Mouse (Mus musculus): ENCODE results near the gene Ptpra. TPM values are rescaled to one million over a fixed set of nuclear protein-coding genes. Genes with fewer than 3 reads are reported as not detected.
"Not testable (repeated sequence)": the region's sequence is repeated elsewhere in the genome, so short reads cannot be mapped to it uniquely, and the experiment has no call there.

The Ptpra gene
- polyA plus RNA-seq, 1 experiment = 1.2 TPM

- no peaks in the 10 kb centered on the region for H3K27me3 ChIP-seq (ENCODE audit: control insufficient read depth)
- peaks cover 27% of the 10 kb centered on the region for H3K4me1 ChIP-seq (ENCODE audit: control insufficient read depth)
- H3K9me3 ChIP-seq (ENCODE audit: control insufficient read depth, low read length) = peaks cover 8% of the 10 kb centered on the region
- no peak for TF ChIP-seq GATA1 (IDR thresholded peaks at IDR 0.05; ENCODE audit: low read length)
- no peak overlapping the region for H3K4me3 ChIP-seq (replicated peaks)
- peaks cover 6% of the 10 kb centered on the region for H3K36me3 ChIP-seq (ENCODE audit: control insufficient read depth)
Measured at GRCm38 (mm10) chr2:130491587-130491986, 41.5 kb downstream of the Ptpra start.

DNA sequence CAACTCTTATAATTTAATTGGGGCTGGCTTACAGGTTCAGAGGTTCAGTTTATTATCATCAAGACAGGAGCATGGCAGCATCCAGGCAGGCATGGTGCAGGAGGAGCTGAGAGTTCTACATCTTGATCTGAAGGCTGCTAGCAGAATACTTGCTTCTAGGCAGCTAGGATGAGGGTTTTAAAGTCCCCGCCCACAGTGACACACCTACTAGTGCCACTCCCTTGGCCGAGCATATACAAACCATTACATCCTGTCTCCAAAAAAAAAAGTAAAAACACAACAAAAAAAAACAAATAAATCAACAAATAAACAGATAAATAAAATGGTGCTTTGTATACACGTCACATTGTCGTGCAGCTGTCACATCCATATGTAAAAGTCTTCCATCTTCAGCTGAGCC is 45.0 kb downstream of the Ptpra start:
- H3K4me1 ChIP-seq (ENCODE audit: control insufficient read depth) = peaks cover 24% of the 10 kb centered on the region
- not testable (repeated sequence) for H3K36me3 ChIP-seq (ENCODE audit: control insufficient read depth); H3K4me3 ChIP-seq (replicated peaks); H3K9me3 ChIP-seq (ENCODE audit: control insufficient read depth, low read length); H3K27me3 ChIP-seq (ENCODE audit: control insufficient read depth)

- H3K4me3 ChIP-seq (replicated peaks) = no peak overlapping the region
- 0 out of 2 replicates have a peak, but pooled peaks cover 4% of the 10 kb centered on the region for H3K9me3 ChIP-seq (ENCODE audit: control insufficient read depth, low read length)
- H3K27me3 ChIP-seq (ENCODE audit: control insufficient read depth) = no peaks in the 10 kb centered on the region
- TF ChIP-seq GATA1 (IDR thresholded peaks at IDR 0.05; ENCODE audit: low read length) (no peak), TAL1 (IDR thresholded peaks at IDR 0.05; ENCODE audit: low read length) (no peak)
- H3K4me1 ChIP-seq (ENCODE audit: control insufficient read depth) = peaks cover 23% of the 10 kb centered on the region
- peaks cover 6% of the 10 kb centered on the region for H3K36me3 ChIP-seq (ENCODE audit: control insufficient read depth)
Measured at GRCm38 (mm10) chr2:130496037-130496436, 46.0 kb downstream of the Ptpra start.

DNA sequence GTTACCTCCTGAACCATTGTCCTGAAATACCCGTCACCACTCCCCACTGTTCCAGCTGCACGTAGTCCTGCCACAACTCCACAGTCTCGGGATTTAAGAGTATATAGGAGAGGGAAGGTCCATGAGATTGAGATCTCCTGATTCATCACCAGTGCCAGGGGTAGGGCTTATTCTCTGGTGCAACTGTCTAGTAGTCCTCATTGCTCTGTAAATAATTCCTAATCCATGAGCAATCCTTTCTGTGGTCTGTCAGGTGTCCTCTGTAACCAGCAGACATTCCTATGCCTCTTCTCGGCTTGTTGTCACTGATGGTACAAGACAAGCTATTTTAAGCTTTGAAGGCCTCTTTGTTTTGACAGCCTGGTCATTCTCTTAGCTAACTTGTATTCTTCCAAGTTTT is 46.9 kb downstream of the Ptpra start:
- TF ChIP-seq TAL1 (IDR thresholded peaks at IDR 0.05; ENCODE audit: low read length) (no peak), GATA1 (IDR thresholded peaks at IDR 0.05; ENCODE audit: low read length) (no peak)
- peaks cover 6% of the 10 kb centered on the region for H3K36me3 ChIP-seq (ENCODE audit: control insufficient read depth)
- no peaks in the 10 kb centered on the region for H3K27me3 ChIP-seq (ENCODE audit: control insufficient read depth)
- peaks cover 21% of the 10 kb centered on the region for H3K4me1 ChIP-seq (ENCODE audit: control insufficient read depth)
- H3K9me3 ChIP-seq (ENCODE audit: control insufficient read depth, low read length) = 0 out of 2 replicates have a peak, but pooled peaks cover 4% of the 10 kb centered on the region
- no peak overlapping the region for H3K4me3 ChIP-seq (replicated peaks)

- TF ChIP-seq TAL1 (IDR thresholded peaks at IDR 0.05; ENCODE audit: low read length) (no peak), GATA1 (IDR thresholded peaks at IDR 0.05; ENCODE audit: low read length) (no peak)
- H3K9me3 ChIP-seq (ENCODE audit: control insufficient read depth, low read length) = no peaks in the 10 kb centered on the region
- peaks cover 14% of the 10 kb centered on the region for H3K4me1 ChIP-seq (ENCODE audit: control insufficient read depth)
- H3K36me3 ChIP-seq (ENCODE audit: control insufficient read depth) = peaks cover 9% of the 10 kb centered on the region
- H3K4me3 ChIP-seq (replicated peaks) = no peak overlapping the region
- H3K27me3 ChIP-seq (ENCODE audit: control insufficient read depth) = no peaks in the 10 kb centered on the region
Measured at GRCm38 (mm10) chr2:130499546-130499945, 49.5 kb downstream of the Ptpra start.

GRCm38 (mm10) chr2:130501556-130501955 is 51.5 kb downstream of the Ptpra start:
- H3K4me3 ChIP-seq (replicated peaks) = no peak overlapping the region
- TF ChIP-seq GATA1 (IDR thresholded peaks at IDR 0.05; ENCODE audit: low read length) (no peak), TAL1 (IDR thresholded peaks at IDR 0.05; ENCODE audit: low read length) (no peak)

GRCm38 (mm10) chr2:130511616-130512015 is 61.5 kb downstream of the Ptpra start:
- not testable (repeated sequence) for H3K4me3 ChIP-seq (replicated peaks); H3K9me3 ChIP-seq (ENCODE audit: control insufficient read depth, low read length); H3K4me1 ChIP-seq (ENCODE audit: control insufficient read depth); H3K27me3 ChIP-seq (ENCODE audit: control insufficient read depth)
- H3K36me3 ChIP-seq (ENCODE audit: control insufficient read depth) = peaks cover 47% of the 10 kb centered on the region

More at GRCm38 (mm10) chr2:130501556-130501955, 51.5 kb downstream of the Ptpra start:
- Histone ChIP-seq H3K36me3 (ENCODE audit: control insufficient read depth) (peaks cover 24% of the 10 kb centered on the region), H3K9me3 (ENCODE audit: control insufficient read depth, low read length) (no peaks in the 10 kb centered on the region), H3K4me1 (ENCODE audit: control insufficient read depth) (no peaks in the 10 kb centered on the region; the same call in 1 of the 2 replicates), H3K27me3 (ENCODE audit: control insufficient read depth) (no peaks in the 10 kb centered on the region)

- Histone ChIP-seq H3K27me3 (ENCODE audit: control insufficient read depth) (no peaks in the 10 kb centered on the region), H3K9me3 (ENCODE audit: control insufficient read depth, low read length) (peaks cover 6% of the 10 kb centered on the region; the same call in 1 of the 2 replicates), H3K4me1 (ENCODE audit: control insufficient read depth) (no peaks in the 10 kb centered on the region), H3K36me3 (ENCODE audit: control insufficient read depth) (peaks cover 50% of the 10 kb centered on the region), H3K4me3 (replicated peaks) (no peak overlapping the region)
- no peak for TF ChIP-seq GATA1 (IDR thresholded peaks at IDR 0.05; ENCODE audit: low read length)
- no peak for TF ChIP-seq TAL1 (IDR thresholded peaks at IDR 0.05; ENCODE audit: low read length)
Measured at GRCm38 (mm10) chr2:130513907-130514306, 63.8 kb downstream of the Ptpra start.

GRCm38 (mm10) chr2:130515791-130516190 is 65.7 kb downstream of the Ptpra start:
- TF ChIP-seq TAL1 (IDR thresholded peaks at IDR 0.05; ENCODE audit: low read length) (no peak), GATA1 (IDR thresholded peaks at IDR 0.05; ENCODE audit: low read length) (no peak)
- peaks cover 55% of the 10 kb centered on the region for H3K36me3 ChIP-seq (ENCODE audit: control insufficient read depth)
- H3K9me3 ChIP-seq (ENCODE audit: control insufficient read depth, low read length) = 0 out of 2 replicates have a peak, but pooled peaks cover 2% of the 10 kb centered on the region
- H3K4me1 ChIP-seq (ENCODE audit: control insufficient read depth) = no peaks in the 10 kb centered on the region
- no peaks in the 10 kb centered on the region for H3K27me3 ChIP-seq (ENCODE audit: control insufficient read depth)
- no peak overlapping the region for H3K4me3 ChIP-seq (replicated peaks)

DNA sequence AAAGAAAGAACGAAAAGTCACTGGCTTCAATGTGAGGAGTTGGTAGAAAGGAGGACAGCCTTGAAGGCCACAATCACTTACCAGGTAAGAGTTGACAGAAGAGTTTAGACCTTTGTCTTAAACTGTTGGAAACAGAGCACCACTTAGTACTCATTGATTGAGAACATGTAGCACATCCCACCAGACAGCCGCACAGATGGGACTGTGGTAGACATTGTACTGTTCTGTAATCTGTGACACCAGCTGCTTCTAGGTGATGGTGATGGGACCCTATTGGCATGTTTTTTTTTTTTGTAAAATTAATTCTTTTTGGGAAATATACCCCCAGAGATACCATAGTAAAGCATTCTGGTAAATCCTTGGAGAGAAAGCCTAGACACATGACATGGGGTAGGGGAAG is 71.8 kb downstream of the Ptpra start:
- no peaks in the 10 kb centered on the region for H3K9me3 ChIP-seq (ENCODE audit: control insufficient read depth, low read length)
- no peaks in the 10 kb centered on the region for H3K27me3 ChIP-seq (ENCODE audit: control insufficient read depth)
- TF ChIP-seq GATA1 (IDR thresholded peaks at IDR 0.05; ENCODE audit: low read length) (no peak), TAL1 (IDR thresholded peaks at IDR 0.05; ENCODE audit: low read length) (no peak)
- H3K4me1 ChIP-seq (ENCODE audit: control insufficient read depth) = no peaks in the 10 kb centered on the region
- no peak overlapping the region for H3K4me3 ChIP-seq (replicated peaks)
- peaks cover 87% of the 10 kb centered on the region for H3K36me3 ChIP-seq (ENCODE audit: control insufficient read depth)

GRCm38 (mm10) chr2:130525480-130525879 is 75.4 kb downstream of the Ptpra start:
- not testable (repeated sequence) for H3K4me1 ChIP-seq (ENCODE audit: control insufficient read depth); H3K27me3 ChIP-seq (ENCODE audit: control insufficient read depth); H3K9me3 ChIP-seq (ENCODE audit: control insufficient read depth, low read length); H3K4me3 ChIP-seq (replicated peaks)
- H3K36me3 ChIP-seq (ENCODE audit: control insufficient read depth) = peaks cover 83% of the 10 kb centered on the region
